In genomic region chr19:9987192-9987591, GRCm38 (mm10) we compare ENCODE assay signal across 15 mouse cellular contexts. TPM values are rescaled to one million over a fixed set of nuclear protein-coding genes. Genes with fewer than 3 reads are reported as not detected.
DNase-seq lines count a peak whose midpoint lies in the region; ATAC-seq lines count a peak whose summit lies in the region.
"Had no signal": no experiment of that assay in that cellular context is flagged by ENCODE, and none has a peak within 500 bp of the region (broad histone marks: within the 10 kb centered on the region; RNA-seq: fewer than 3 reads in every experiment).

No protein-coding gene starts in this region.

- intact Hi-C loops in left cerebral cortex, postnatal 4 days (cut with DNase I) = no loop called here

- no peak for ATAC-seq in forebrain, embryonic 12.5 days (ENCODE audit: low FRiP score)
- ATAC-seq in megakaryocyte, adult 5-6 weeks (ENCODE audit: poor library complexity, severe bottlenecking) = no peak
- ATAC-seq in limb, embryonic 12.5 days (ENCODE audit: insufficient number of reproducible peaks, insufficient read depth, low FRiP score, low TSS enrichment, low read depth) = no peak
- ATAC-seq: midbrain, embryonic 15.5 days had no signal

- no peak overlapping the region for H3K4me2 ChIP-seq in forebrain, embryonic 12.5 days
- H3K4me2 ChIP-seq in limb, embryonic 12.5 days = no peak overlapping the region
- H3K4me2 ChIP-seq: hindbrain, embryonic 14.5 days; midbrain, embryonic 15.5 days had no signal

- DNase-seq in forebrain, embryonic 10.5 days (ENCODE audit: extremely low spot score, low spot score) = no peak
- DNase-seq in left cerebral cortex, postnatal 4 days = no peak
- no peak for DNase-seq in ovary, postnatal 36 days (ENCODE audit: low spot score)
- DNase-seq in thymus, postnatal 0 days (ENCODE audit: low spot score) = no peak
- DNase-seq: cerebellum, adult 11-12 months; kidney, adult 8-10 months; lung, postnatal 14 days; thymus, postnatal 25 days had no signal

- H3K9me3 ChIP-seq in forebrain, embryonic 10.5 days = no peaks in the 10 kb centered on the region
- H3K9me3 ChIP-seq in forebrain, embryonic 12.5 days = no peaks in the 10 kb centered on the region
- no peaks in the 10 kb centered on the region for H3K9me3 ChIP-seq in megakaryocyte, embryonic 14.5 days
- no peaks in the 10 kb centered on the region for H3K9me3 ChIP-seq in limb, embryonic 12.5 days
- H3K9me3 ChIP-seq: heart, embryonic 10.5 days; midbrain, embryonic 15.5 days had no signal

- WGBS in forebrain, embryonic 10.5 days = 55% methylated on average over 6 of the region's 6 CpGs
- 64% methylated on average over 6 of the region's 6 CpGs for WGBS in forebrain, embryonic 12.5 days
- WGBS in limb, embryonic 12.5 days = 20% methylated on average over 6 of the region's 6 CpGs

- H3K27me3 ChIP-seq in forebrain, embryonic 10.5 days (ENCODE audit: poor library complexity, severe bottlenecking) = peaks cover 6% of the 10 kb centered on the region
- H3K27me3 ChIP-seq in forebrain, embryonic 12.5 days = peaks cover 2% of the 10 kb centered on the region; the same call in 1 of the 2 replicates
- H3K27me3 ChIP-seq in megakaryocyte, embryonic 14.5 days (replicated peaks) = peaks cover 4% of the 10 kb centered on the region
- no peaks in the 10 kb centered on the region for H3K27me3 ChIP-seq in limb, embryonic 12.5 days
- H3K27me3 ChIP-seq: midbrain, embryonic 15.5 days had no signal

- peak overlapping the region; percentile 36; the same call in 1 of the 2 replicates for H3K27ac ChIP-seq in forebrain, embryonic 10.5 days
- H3K27ac ChIP-seq in forebrain, embryonic 12.5 days = no peak overlapping the region
- H3K27ac ChIP-seq in limb, embryonic 12.5 days = peak overlapping the region; percentile 72; the same call in 1 of the 2 replicates
- H3K27ac ChIP-seq: hindbrain, embryonic 14.5 days; midbrain, embryonic 15.5 days had no signal

- no peak overlapping the region for H3K4me3 ChIP-seq in forebrain, embryonic 10.5 days
- no peak overlapping the region for H3K4me3 ChIP-seq in forebrain, embryonic 12.5 days (replicated peaks)
- H3K4me3 ChIP-seq in megakaryocyte, embryonic 14.5 days (replicated peaks) = peak overlapping the region; percentile 23
- no peak overlapping the region for H3K4me3 ChIP-seq in limb, embryonic 12.5 days (replicated peaks)
- H3K4me3 ChIP-seq: heart, embryonic 10.5 days; midbrain, embryonic 15.5 days had no signal

- no peak overlapping the region for H3K9ac ChIP-seq in forebrain, embryonic 12.5 days
- 0 out of 2 replicates have a peak overlapping the region, but pooled peaks have one; percentile 27 for H3K9ac ChIP-seq in limb, embryonic 12.5 days (replicated peaks)
- H3K9ac ChIP-seq: hindbrain, embryonic 14.5 days; midbrain, embryonic 15.5 days had no signal

- H3K36me3 ChIP-seq in forebrain, embryonic 10.5 days (replicated peaks) = peaks cover 34% of the 10 kb centered on the region
- peaks cover 25% of the 10 kb centered on the region for H3K36me3 ChIP-seq in forebrain, embryonic 12.5 days (replicated peaks)
- H3K36me3 ChIP-seq in megakaryocyte, embryonic 14.5 days (replicated peaks; ENCODE audit: low read length) = peaks cover 33% of the 10 kb centered on the region
- H3K36me3 ChIP-seq in limb, embryonic 12.5 days = peaks cover 29% of the 10 kb centered on the region

- peaks cover 32% of the 10 kb centered on the region for H3K4me1 ChIP-seq in forebrain, embryonic 10.5 days
- H3K4me1 ChIP-seq in forebrain, embryonic 12.5 days = peaks cover 12% of the 10 kb centered on the region
- peaks cover 79% of the 10 kb centered on the region for H3K4me1 ChIP-seq in megakaryocyte, embryonic 14.5 days
- H3K4me1 ChIP-seq in limb, embryonic 12.5 days (replicated peaks) = peaks cover 24% of the 10 kb centered on the region

RNA-seq across cellular contexts. Expression of gene Fth1, which starts 6.8 kb away (rescaled TPM):
- polyA plus RNA-seq in forebrain, embryonic 10.5 days (2016; fragmentation: Nextera tagmentation; extraction: Ambion mirVana) = 1,226 and 1,339 TPM in 2 replicates
- polyA plus RNA-seq in forebrain, embryonic 12.5 days (2016; fragmentation: Nextera tagmentation; extraction: Ambion mirVana) = 1,239 and 1,358 TPM in 2 replicates
- 7,037 and 23,567 TPM in 2 replicates for polyA plus RNA-seq in megakaryocyte, embryonic 14.5 days (2012; ENCODE audit: insufficient read depth, low replicate concordance)
- total RNA-seq in megakaryocyte, adult 5-6 weeks (2015) = 1,271 and 1,296 TPM in 2 replicates
- 513 and 615 TPM in 2 replicates for total RNA-seq in megakaryocyte, adult 5-6 weeks (2017)
- 1,334 and 1,385 TPM in 2 replicates for polyA plus RNA-seq in limb, embryonic 12.5 days (2016; fragmentation: Nextera tagmentation; extraction: Ambion mirVana)
- total RNA-seq in left cerebral cortex, postnatal 4 days (2021) = 1,000 to 10,000 TPM; 1,213 to 1,248 TPM
- polyA plus RNA-seq in thymus, postnatal 0 days (2015; fragmentation: Nextera tagmentation; extraction: Ambion mirVana) = 2,555 and 2,649 TPM in 2 replicates

RNA-seq across cellular contexts. Expression of gene Best1, which starts 14.2 kb away (rescaled TPM):
- polyA plus RNA-seq in forebrain, embryonic 10.5 days (2016; fragmentation: Nextera tagmentation; extraction: Ambion mirVana) = 2.1 and 2.3 TPM in 2 replicates
- polyA plus RNA-seq in forebrain, embryonic 12.5 days (2016; fragmentation: Nextera tagmentation; extraction: Ambion mirVana) = 1.1 and 1.4 TPM in 2 replicates
- polyA plus RNA-seq in megakaryocyte, embryonic 14.5 days (2012; ENCODE audit: insufficient read depth, low replicate concordance) = not detected in 2 replicates
- not detected in 2 replicates for total RNA-seq in megakaryocyte, adult 5-6 weeks (2015)
- not detected in 2 replicates for total RNA-seq in megakaryocyte, adult 5-6 weeks (2017)
- polyA plus RNA-seq in limb, embryonic 12.5 days (2016; fragmentation: Nextera tagmentation; extraction: Ambion mirVana) = 2.2 and 2.3 TPM in 2 replicates
- total RNA-seq in left cerebral cortex, postnatal 4 days (2021) = 1 to 10 TPM; 1.7 to 2.1 TPM
- 0.39 and 0.54 TPM in 2 replicates for polyA plus RNA-seq in thymus, postnatal 0 days (2015; fragmentation: Nextera tagmentation; extraction: Ambion mirVana)

RNA-seq across cellular contexts. Expression of gene Rab3il1, which starts 14.3 kb away (rescaled TPM):
- polyA plus RNA-seq in forebrain, embryonic 10.5 days (2016; fragmentation: Nextera tagmentation; extraction: Ambion mirVana) = 39.3 and 39.8 TPM in 2 replicates
- 19.0 and 22.7 TPM in 2 replicates for polyA plus RNA-seq in forebrain, embryonic 12.5 days (2016; fragmentation: Nextera tagmentation; extraction: Ambion mirVana)
- polyA plus RNA-seq in megakaryocyte, embryonic 14.5 days (2012; ENCODE audit: insufficient read depth, low replicate concordance) = 2.0 and 8.8 TPM in 2 replicates
- total RNA-seq in megakaryocyte, adult 5-6 weeks (2015) = 3.1 and 5.6 TPM in 2 replicates
- 7.1 and 11.8 TPM in 2 replicates for total RNA-seq in megakaryocyte, adult 5-6 weeks (2017)
- 32.0 and 35.8 TPM in 2 replicates for polyA plus RNA-seq in limb, embryonic 12.5 days (2016; fragmentation: Nextera tagmentation; extraction: Ambion mirVana)
- total RNA-seq in left cerebral cortex, postnatal 4 days (2021) = 10 to 100 TPM; 12.9 to 14.9 TPM
- 12.6 and 13.3 TPM in 2 replicates for polyA plus RNA-seq in thymus, postnatal 0 days (2015; fragmentation: Nextera tagmentation; extraction: Ambion mirVana)

RNA-seq across cellular contexts. Expression of gene Fads3, which starts 54.2 kb away (rescaled TPM):
- polyA plus RNA-seq in forebrain, embryonic 10.5 days (2016; fragmentation: Nextera tagmentation; extraction: Ambion mirVana) = 4.6 and 5.5 TPM in 2 replicates
- polyA plus RNA-seq in forebrain, embryonic 12.5 days (2016; fragmentation: Nextera tagmentation; extraction: Ambion mirVana) = 5.6 and 7.4 TPM in 2 replicates
- polyA plus RNA-seq in megakaryocyte, embryonic 14.5 days (2012; ENCODE audit: insufficient read depth, low replicate concordance) = 3.6 and 19.1 TPM in 2 replicates
- 0.76 and 0.91 TPM in 2 replicates for total RNA-seq in megakaryocyte, adult 5-6 weeks (2015)
- 1.8 and 1.9 TPM in 2 replicates for total RNA-seq in megakaryocyte, adult 5-6 weeks (2017)
- polyA plus RNA-seq in limb, embryonic 12.5 days (2016; fragmentation: Nextera tagmentation; extraction: Ambion mirVana) = 5.8 and 5.9 TPM in 2 replicates
- 10 to 100 TPM; 52.8 to 60.4 TPM for total RNA-seq in left cerebral cortex, postnatal 4 days (2021)
- polyA plus RNA-seq in thymus, postnatal 0 days (2015; fragmentation: Nextera tagmentation; extraction: Ambion mirVana) = 1.2 and 1.6 TPM in 2 replicates
